Mouse (Mus musculus): Measurements from ENCODE around the gene Hnf4a. TPM values are rescaled to one million over a fixed set of nuclear protein-coding genes. Genes with fewer than 3 reads are reported as not detected.

Gene Hnf4a
- total and polyA plus RNA-seq, 3 experiments = not detected

GRCm38 (mm10) chr2:163580069-163580945, 73.7 kb downstream of the Hnf4a start:
- Histone ChIP-seq H3K9ac (ENCODE audit: insufficient read depth, low read depth) (no peak overlapping the region), H3K4me2 (ENCODE audit: insufficient read depth, low read depth, poor library complexity, severe bottlenecking) (no peak overlapping the region), H3K4me1 (ENCODE audit: control insufficient read depth in 1 of 2, insufficient read depth in 2 of 2) (peaks cover 0 to 3% of the 10 kb centered on the region in 2 experiments; a peak in 2 of 4 replicates), H3K4me3 (replicated peaks in 1 of 3; ENCODE audit: low read depth in 2 of 3, low read length in 2 of 3, poor library complexity in 1 of 3) (no peak overlapping the region), H3K27me3 (replicated peaks) (peaks cover 40% of the 10 kb centered on the region), H3K79me2 (replicated peaks; ENCODE audit: control insufficient read depth, extremely low read depth, insufficient read depth, poor library complexity, severe bottlenecking) (no peaks in the 10 kb centered on the region), H3K27ac (ENCODE audit: insufficient read depth, low read depth) (no peak overlapping the region), H3K36me3 (replicated peaks in 1 of 2; ENCODE audit: control insufficient read depth in 1 of 2, insufficient read depth in 1 of 2, low read length in 1 of 2) (no peaks in the 10 kb centered on the region), H3K9me3 (replicated peaks; ENCODE audit: low read length) (no peaks in the 10 kb centered on the region)
- no peak for TF ChIP-seq GABPA (IDR thresholded peaks at IDR 0.05; ENCODE audit: insufficient replicate concordance, low read depth, low read length)
- no peak for TF ChIP-seq USF1 (IDR thresholded peaks at IDR 0.05; ENCODE audit: low read depth, low read length)
- TF ChIP-seq SIN3A (IDR thresholded peaks at IDR 0.05; ENCODE audit: low read length) = no peak
- TF ChIP-seq TBP (conservative IDR thresholded peaks at IDR 0.05; ENCODE audit: low read depth, low read length) = no peak
- TF ChIP-seq CHD2 (IDR thresholded peaks at IDR 0.05; ENCODE audit: low read length) = no peak
- no peak for TF ChIP-seq TCF12 (IDR thresholded peaks at IDR 0.05; ENCODE audit: low read depth, low read length)
- no peak for TF ChIP-seq RCOR1 (conservative IDR thresholded peaks at IDR 0.05; ENCODE audit: low read depth, low read length)
- TF ChIP-seq MYC (IDR thresholded peaks at IDR 0.05; ENCODE audit: low read depth, low read length) = no peak
- TF ChIP-seq HCFC1 (IDR thresholded peaks at IDR 0.05; ENCODE audit: low read depth, low read length) = no peak
- no peak for TF ChIP-seq MEF2A (IDR thresholded peaks at IDR 0.05; ENCODE audit: borderline replicate concordance, low read depth, low read length)
- no peak for TF ChIP-seq KAT2A (IDR thresholded peaks at IDR 0.05; ENCODE audit: insufficient replicate concordance, low read length)
- no peak for TF ChIP-seq POLR2AphosphoS2 (IDR thresholded peaks at IDR 0.05; ENCODE audit: low read depth, low read length)
- no peak for TF ChIP-seq POLR2A (IDR thresholded peaks at IDR 0.05; ENCODE audit: low read depth, low read length)
- no peak for TF ChIP-seq CHD1 (IDR thresholded peaks at IDR 0.05; ENCODE audit: low read depth, low read length)
- no peak for TF ChIP-seq MAZ (IDR thresholded peaks at IDR 0.05; ENCODE audit: low read depth, low read length)
- TF ChIP-seq UBTF (IDR thresholded peaks at IDR 0.05; ENCODE audit: low read depth, low read length) = no peak
- DNase-seq (ENCODE audit: extremely low read depth) = no peak
- in situ Hi-C loops (cut with MboI; ENCODE audit: low pct_ligation_motif_present, low pct_unique_long_range_greater_than_20kb, low sequenced_read_pairs) = no loop called here
- dilution Hi-C loops (cut with MboI; ENCODE audit: extremely low pct_ligation_motif_present, extremely low pct_unique_long_range_greater_than_20kb, low sequenced_read_pairs) = no loop called here

GRCm38 (mm10) chr2:163583226-163584087, 76.8 kb downstream of the Hnf4a start:
- Histone ChIP-seq H3K4me2 (ENCODE audit: insufficient read depth, low read depth, poor library complexity, severe bottlenecking) (no peak overlapping the region), H3K4me1 (ENCODE audit: control insufficient read depth in 1 of 2, insufficient read depth in 2 of 2) (peaks cover 9 to 17% of the 10 kb centered on the region in 2 experiments), H3K9ac (ENCODE audit: insufficient read depth, low read depth) (no peak overlapping the region), H3K27ac (ENCODE audit: insufficient read depth, low read depth) (no peak overlapping the region), H3K79me2 (replicated peaks; ENCODE audit: control insufficient read depth, extremely low read depth, insufficient read depth, poor library complexity, severe bottlenecking) (no peaks in the 10 kb centered on the region), H3K4me3 (replicated peaks in 1 of 3; ENCODE audit: low read depth in 2 of 3, low read length in 2 of 3, poor library complexity in 1 of 3) (no peak overlapping the region), H3K27me3 (replicated peaks) (peaks cover 16% of the 10 kb centered on the region), H3K36me3 (replicated peaks in 1 of 2; ENCODE audit: control insufficient read depth in 1 of 2, insufficient read depth in 1 of 2, low read length in 1 of 2) (no peaks in the 10 kb centered on the region), H3K9me3 (replicated peaks; ENCODE audit: low read length) (no peaks in the 10 kb centered on the region)
- TF ChIP-seq PAX5 (IDR thresholded peaks at IDR 0.05; ENCODE audit: low read length) (no peak), RAD21 (IDR thresholded peaks at IDR 0.05; ENCODE audit: low read depth, low read length) (no peak), MYC (IDR thresholded peaks at IDR 0.05; ENCODE audit: low read depth, low read length) (no peak), CHD1 (IDR thresholded peaks at IDR 0.05; ENCODE audit: low read depth, low read length) (no peak), SIN3A (IDR thresholded peaks at IDR 0.05; ENCODE audit: low read length) (no peak), ZMIZ1 (IDR thresholded peaks at IDR 0.05; ENCODE audit: low read depth, low read length) (no peak), RCOR1 (conservative IDR thresholded peaks at IDR 0.05; ENCODE audit: low read depth, low read length) (no peak), EP300 (IDR thresholded peaks at IDR 0.05; ENCODE audit: low read length) (no peak), CHD2 (IDR thresholded peaks at IDR 0.05; ENCODE audit: low read length) (no peak), MAZ (IDR thresholded peaks at IDR 0.05; ENCODE audit: low read depth, low read length) (no peak), POLR2A (IDR thresholded peaks at IDR 0.05; ENCODE audit: low read depth, low read length) (no peak), MAFK (IDR thresholded peaks at IDR 0.05; ENCODE audit: insufficient replicate concordance, low read length) (no peak), BHLHE40 (IDR thresholded peaks at IDR 0.05; ENCODE audit: low read depth, low read length) (no peak)
- in situ Hi-C loops (cut with MboI; ENCODE audit: low pct_ligation_motif_present, low pct_unique_long_range_greater_than_20kb, low sequenced_read_pairs) (no loop called here), dilution Hi-C loops (cut with MboI; ENCODE audit: extremely low pct_ligation_motif_present, extremely low pct_unique_long_range_greater_than_20kb, low sequenced_read_pairs) (no loop called here)
- no peak for DNase-seq (ENCODE audit: extremely low read depth)
